Mouse (Mus musculus) cerebellum, adult 2 months (tissue): ENCODE measurements around the gene Zfp790.
A peak's percentile ranks its signal among the peaks of the same experiment; 100 is the strongest.

ENCODE experiments used
- CTCF ChIP-seq: fragments of 200-500 bp; IDR thresholded peaks from 2 replicates; pipeline ENCODE4 v1.5.1; 2011; ENCODE audit warnings: low read depth, mild to moderate bottlenecking, control low read depth, low read length, moderate library complexity, borderline replicate concordance; ENCODE audit not compliant: insufficient read depth
- POLR2A ChIP-seq: fragments of 200-500 bp; IDR thresholded peaks from 2 replicates; pipeline ENCODE4 v1.6.1; 2011; ENCODE audit warnings: low read length, control low read depth, borderline replicate concordance; ENCODE audit not compliant: insufficient read depth

DNA sequence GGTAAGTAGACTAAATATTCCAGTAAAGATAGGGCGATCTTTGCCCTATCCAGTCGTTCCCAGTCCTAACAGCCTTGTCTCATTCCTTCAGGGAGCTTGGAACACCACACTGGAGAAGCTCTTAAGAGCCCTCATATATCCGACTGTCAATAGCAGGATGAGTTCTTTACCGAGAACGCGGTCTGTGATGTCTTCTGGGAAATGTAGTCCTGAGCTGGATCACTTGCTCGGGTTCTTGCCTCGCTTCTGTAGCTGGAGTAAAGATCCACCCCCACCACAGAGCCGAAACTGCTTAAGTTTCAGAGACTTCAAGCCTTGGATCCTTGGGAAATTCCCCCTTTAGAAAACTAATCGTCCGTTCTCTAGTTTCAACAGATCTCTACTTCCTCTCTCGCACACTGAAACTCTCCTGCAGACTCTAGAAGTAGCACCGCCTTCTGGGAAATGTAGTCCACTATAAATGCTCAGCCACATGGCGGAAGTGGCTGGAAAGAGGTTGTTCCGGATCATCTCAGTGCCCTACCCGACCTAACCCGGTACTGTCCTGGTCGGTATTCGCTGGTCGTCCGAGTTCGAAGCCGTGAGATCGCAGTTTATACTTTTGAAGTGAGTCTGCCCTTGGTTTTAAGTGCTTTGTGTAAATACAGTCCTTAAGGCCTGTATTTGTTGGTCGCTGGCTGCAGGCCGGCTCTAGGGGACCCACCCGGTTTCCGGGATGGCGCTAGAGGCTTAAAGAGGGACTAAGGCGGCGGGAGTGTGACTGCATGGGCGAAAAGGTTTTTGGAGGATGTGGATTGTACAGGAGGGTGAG lies 47.6 kb upstream of the Zfp790 start, which contains the start of gene Zfp84:
- 0 out of 2 replicates have a peak, but pooled peaks have one; percentile 55 for TF ChIP-seq POLR2A
- no peak for TF ChIP-seq CTCF
